Mouse (Mus musculus) CD4-positive, CD25-positive, alpha-beta regulatory T cell, adult 4 months (primary cell): ENCODE measurements around the gene Sigmar1. TPM values are rescaled to one million over a fixed set of nuclear protein-coding genes. Genes with fewer than 3 reads are reported as not detected.

ENCODE experiments used
- ATAC-seq: one replicate; pipeline ENCODE4 v1.8.0; 2017
- polyA plus RNA-seq, 2 experiments: library from polyadenylated mRNA; unstranded; fragments of 100-300 nt; shearing (Covaris generic); gene quantifications; one replicate each; pipeline ENCODE4 v1.2.1; 2017

The Sigmar1 gene
- polyA plus RNA-seq, 2 experiments from 2014 or later = 42.8 to 48.9 TPM

- no peak for ATAC-seq
Measured at GRCm38 (mm10) chr4:41756440-41756839, 483 bp upstream of the Sigmar1 start.

- ATAC-seq = peak; percentile 59
Measured at GRCm38 (mm10) chr4:41754797-41755337, 1.1 kb downstream of the Sigmar1 start, which contains the start of gene Galt. Gene Galt (plus strand): TSS chr4:41755228.

DNA sequence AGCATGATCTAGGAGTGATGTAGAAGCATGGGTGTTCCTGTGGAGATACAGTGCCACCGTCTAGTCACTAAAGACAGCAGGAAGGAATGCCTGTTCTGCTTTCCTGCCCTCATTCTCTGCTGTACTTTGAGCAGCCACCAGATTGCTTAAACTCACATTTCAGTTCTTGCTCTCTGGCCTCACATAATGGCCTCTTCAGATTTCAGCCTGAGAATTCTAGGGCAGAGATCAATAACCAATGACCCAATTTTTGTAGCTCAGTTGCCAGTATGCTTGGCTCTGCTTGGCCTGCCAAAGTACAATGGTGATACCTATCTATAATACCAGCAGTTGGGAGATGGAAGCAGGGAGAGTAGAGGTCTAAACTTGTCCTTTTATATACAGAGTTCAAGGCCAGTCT lies 10.9 kb downstream of the Sigmar1 start:
- ATAC-seq = no peak

GRCm38 (mm10) chr4:41744131-41744530 lies 11.8 kb downstream of the Sigmar1 start:
- ATAC-seq = no peak

- peak; percentile 95 for ATAC-seq
Measured at GRCm38 (mm10) chr4:41741158-41741560, 14.8 kb downstream of the Sigmar1 start.

DNA sequence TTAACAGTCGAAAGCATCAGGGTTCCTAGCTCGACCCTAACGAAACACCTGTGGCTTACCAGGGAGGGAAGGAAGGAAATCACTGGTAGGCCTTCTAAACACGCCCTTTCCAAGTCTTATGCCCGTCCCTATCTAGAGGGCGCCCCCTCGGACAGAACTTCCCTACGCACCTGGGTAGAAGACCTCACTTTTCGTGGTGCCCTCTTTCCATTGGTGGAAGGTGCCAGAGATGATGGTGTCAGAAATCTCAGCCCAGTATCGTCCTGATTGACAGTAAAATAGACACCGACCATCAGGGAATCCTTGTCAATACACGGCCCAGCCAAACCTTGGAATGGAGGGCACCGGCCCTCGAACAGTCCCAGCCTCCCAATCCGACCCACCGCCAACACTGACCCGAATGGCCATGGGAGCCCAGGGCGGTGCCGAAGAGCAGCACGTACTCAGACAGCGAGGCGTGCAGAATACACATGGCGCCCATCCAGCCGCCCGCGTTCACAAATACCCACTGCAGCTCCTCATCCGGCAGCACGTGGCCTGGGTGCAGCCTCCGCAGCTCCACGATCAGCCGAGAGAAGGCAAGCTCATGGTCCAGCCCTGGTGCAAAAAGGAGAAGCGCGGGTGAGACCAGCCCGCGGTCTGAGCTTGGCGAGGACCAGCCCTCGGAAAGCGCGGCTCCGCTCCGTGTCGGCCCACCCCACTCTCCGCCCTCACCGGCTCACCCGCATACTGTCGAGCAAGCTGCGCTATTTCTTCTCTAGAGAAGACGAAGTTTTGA lies 15.4 kb downstream of the Sigmar1 start:
- ATAC-seq = peak; percentile 54

DNA sequence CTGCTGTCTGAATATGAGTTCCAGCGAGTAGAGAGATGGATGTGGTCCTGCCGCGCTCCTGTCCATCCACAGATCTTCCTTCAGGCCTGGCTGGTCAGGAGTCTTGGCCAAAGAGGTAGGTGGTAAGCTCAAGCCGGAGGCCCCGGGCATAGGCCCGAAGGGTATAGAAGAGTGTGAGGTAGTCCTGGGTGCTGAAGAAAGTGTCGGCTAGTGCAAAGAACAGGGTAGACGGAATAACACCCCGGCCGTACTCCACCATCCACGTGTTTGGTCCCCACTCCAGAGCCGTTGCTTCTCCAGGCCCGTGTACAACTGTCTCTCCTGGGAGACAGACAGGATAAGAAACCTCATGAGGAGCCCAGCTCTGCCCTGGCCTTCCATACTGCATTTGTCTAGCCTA lies 16.7 kb downstream of the Sigmar1 start:
- ATAC-seq = no peak

DNA sequence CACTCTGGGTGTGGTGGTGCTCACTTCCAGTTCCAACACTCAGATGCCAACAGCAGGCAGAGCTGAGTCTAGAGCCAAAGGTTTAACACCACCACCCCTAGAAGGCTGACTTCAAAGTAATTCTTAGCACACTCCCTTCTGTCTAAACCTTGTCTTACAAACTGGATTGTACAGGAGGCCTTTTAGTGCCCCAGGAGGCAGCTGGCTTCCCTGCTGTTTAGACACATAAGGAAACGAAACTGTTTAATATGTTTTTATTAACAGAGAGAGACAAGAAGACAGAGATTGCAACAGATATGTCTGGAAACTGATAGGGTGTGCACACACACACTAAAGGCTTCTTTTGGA lies 17.7 kb downstream of the Sigmar1 start:
- no peak for ATAC-seq

GRCm38 (mm10) chr4:41737602-41738255 lies 18.2 kb downstream of the Sigmar1 start:
- ATAC-seq = peak; percentile 54

DNA sequence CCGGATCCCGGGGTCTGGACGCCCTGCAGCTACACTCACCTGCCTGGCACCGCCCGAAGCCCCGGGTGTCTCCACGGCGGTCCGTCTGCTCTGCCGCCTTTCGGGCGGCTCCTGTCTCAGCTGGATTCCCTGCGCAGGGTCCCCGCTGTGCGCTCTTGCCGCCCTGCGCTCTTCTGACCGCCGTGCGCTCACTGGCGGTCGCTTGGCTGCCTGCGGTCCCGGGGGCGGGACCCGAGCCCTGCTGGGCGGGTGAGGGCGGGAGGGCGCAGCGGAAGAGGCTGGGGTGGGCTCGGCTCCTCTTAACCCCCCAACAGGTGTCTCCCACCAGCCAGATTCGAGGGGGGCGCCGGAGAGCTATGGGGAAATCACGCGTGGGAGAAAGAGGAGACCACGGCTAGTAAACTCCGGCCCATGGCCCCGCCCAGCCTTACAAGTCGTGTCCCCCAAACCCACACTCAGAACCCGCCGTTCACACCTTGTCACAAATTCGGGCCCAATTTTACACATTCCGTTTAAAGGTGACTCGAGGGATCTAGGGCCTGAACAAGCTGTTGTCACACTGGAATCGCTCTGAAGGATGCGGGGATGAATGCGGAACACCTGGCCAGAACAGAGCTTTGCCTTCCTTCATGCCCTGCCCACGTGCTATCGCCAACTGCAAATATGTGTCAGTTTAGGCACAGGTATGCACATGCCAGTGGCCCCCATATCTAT lies 24.7 kb downstream of the Sigmar1 start, which contains the start of gene Arid3c:
Gene Arid3c, minus strand, starts transcription at position 91 of the 714 bp plus-strand sequence.
- ATAC-seq = peak; percentile 56

GRCm38 (mm10) chr4:41726826-41727621 lies 28.9 kb downstream of the Sigmar1 start:
- no peak for ATAC-seq

DNA sequence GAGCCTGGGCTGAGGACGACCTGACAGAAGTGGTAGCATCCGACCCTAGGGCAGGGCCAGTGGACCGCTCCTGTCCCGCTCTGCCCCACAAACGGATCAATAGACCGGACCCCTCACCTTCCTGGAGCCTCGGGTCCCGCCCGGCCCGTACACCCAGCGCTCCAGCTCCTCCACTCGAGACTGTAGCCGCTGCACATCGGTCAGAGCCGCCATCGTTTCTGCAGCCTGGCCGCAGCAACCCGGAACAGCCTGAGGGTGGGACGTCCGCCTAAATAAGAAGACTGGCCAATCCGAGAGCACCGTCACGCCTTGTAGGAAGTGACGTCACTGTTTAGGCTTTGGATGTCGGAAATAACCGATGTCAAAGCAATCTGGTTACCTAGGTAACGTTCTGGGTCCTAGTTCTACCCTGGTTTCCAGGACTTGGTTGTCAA lies 33.0 kb downstream of the Sigmar1 start, which contains the start of gene Dctn3:
Gene Dctn3, minus strand, starts transcription at position 253 of the 434 bp plus-strand sequence.
- ATAC-seq = peak; percentile 100

DNA sequence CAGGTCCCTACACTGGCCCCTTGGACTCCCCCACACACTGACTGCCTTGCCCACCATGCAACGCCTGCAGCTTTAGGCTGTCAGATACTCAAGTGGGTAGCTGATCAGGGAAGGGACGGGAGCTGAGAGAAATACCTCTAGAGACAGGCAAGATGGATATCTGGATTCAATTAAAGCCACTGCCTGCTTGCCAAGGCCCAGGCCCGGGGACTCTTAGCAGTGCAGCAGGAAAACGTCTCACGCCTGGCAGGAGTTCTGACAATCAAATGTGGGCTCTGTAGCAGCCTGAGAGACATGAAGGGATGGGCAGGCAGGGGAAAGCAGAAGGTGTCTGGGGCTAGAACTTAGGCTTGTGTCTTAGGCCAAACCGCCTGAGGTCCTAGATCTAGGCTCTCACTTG lies 39.1 kb downstream of the Sigmar1 start:
- ATAC-seq = no peak

- peak; percentile 19 for ATAC-seq
Measured at GRCm38 (mm10) chr4:41715596-41715995, 40.4 kb downstream of the Sigmar1 start.

GRCm38 (mm10) chr4:41715082-41715481 lies 40.9 kb downstream of the Sigmar1 start:
- ATAC-seq = no peak

DNA sequence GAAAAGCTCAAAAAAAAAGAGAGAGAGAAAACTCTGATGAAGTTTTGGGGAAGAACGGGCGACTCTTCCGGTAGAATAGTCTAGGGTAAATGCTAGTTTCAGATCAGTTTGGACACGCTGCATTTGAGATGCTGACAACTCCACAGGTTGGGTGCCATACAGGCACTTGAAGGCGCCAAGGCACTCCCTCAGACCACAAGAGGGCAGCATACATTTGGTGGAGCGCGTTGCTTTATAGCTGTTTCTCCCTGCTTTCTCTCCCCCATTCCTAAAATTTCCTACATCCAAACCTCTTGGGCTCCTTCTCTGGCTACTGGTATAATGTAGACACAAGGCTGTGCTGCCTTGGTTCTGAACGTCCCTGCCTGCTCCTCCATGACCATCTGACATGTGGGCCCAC lies 41.7 kb downstream of the Sigmar1 start:
- ATAC-seq = peak; percentile 48

DNA sequence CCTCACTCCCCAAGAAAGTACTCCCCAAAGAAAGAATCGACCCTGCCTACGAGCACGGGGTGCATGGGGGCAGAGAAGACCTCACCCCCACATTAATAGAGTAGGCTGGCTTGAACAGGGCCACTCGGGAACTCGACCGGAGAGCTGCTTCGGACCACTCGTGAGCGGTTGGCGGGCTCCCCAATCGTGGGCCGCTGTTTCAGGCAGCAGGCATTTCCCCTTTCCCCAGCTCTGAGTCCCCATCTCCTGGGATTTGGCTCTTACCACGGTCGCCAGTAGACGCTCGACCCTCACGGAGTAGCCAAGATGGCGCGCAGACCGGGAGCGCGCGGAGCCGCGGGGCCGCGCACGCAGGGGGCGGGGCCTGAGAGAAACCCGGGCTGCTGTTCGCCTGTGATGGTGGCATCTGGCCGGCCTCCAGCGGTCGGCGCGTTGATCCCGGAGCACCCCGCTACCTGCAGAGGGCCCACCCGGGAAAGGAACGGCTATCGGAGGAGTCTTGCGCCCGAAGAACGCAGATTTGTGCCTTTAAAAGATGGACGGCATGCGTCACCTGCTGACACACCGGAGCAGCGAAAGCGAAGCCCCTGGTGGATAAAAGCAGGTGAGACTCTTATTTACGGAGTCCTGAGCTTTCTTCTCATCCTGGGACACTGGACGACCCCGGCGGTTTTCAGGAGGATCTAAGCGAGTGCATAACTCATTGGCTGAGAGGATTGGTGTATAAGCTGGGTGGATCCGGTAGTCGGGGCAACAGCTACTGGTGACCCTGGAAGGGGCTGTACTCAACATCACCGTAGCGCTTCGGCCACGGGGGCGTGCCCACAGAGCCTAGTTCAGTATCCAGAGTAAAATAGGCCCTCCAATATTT lies 42.5 kb downstream of the Sigmar1 start, which contains the start of gene Rpp25l:
Gene Rpp25l, minus strand, starts transcription at position 338 of the 871 bp plus-strand sequence.
- peak; percentile 79 for ATAC-seq

GRCm38 (mm10) chr4:41712421-41713196 lies 43.3 kb downstream of the Sigmar1 start:
- ATAC-seq = no peak

DNA sequence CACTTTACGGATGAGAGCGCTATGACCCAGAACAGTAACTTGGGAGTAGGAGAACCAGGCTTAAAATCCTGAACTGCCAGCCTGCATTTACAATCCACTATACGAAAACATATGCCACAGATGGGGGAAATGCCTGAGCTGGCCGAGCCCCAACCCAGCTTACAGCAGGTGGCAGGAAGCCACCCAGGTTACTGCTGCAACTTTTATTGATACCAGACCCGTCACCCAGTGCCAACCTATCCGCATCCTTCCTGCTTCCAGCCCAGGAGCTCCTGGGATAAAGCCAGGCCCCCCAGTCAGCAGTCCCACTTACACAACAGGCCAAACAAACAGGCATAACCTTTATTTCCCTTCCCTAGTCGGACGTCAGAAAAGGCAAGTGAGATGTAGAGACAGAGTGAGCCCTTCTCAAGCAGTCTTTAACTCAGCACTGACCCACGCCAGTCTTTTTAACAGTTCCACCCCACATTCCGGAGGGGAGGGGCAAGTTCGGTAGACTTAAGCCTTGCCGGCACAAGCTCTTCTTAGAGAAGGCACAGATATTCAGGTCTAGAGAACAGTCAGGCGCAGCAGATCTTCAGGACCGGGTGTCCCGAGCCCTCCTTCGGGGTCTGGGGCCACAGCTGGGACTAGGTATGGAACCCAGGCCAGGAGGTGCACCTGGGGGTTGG lies 44.1 kb downstream of the Sigmar1 start:
- no peak for ATAC-seq

DNA sequence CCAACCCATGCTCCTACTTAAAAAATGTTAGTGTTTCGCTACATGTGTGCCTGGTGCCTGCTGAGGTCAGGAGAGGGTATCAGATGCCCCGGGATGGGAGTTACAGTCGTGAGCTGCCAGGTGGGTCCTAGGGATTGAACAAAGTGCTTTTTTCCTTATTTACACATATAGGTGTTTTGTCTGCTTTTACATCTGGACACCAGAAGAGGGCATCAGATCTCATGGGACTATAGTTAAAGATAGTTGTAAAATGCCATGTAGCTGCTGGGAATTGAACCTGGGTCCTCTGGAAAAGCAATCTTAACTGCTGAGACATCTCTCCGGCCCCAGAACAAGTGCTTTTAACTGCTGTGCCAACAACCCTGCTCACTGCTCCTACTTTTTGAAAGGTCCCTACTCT lies 45.7 kb downstream of the Sigmar1 start:
- no peak for ATAC-seq
